Mouse (Mus musculus) ES-Bruce4 (cell line): ENCODE measurements at regions not wholly inside any gene's neighbourhood (a gene's known extent, or its start where the extent isn't known, plus 50 kb on each side); places are given as distances from the start of the nearest gene placed in this dataset.

Source experiments
- CTCF ChIP-seq: IDR thresholded peaks from one replicate; pipeline ENCODE4 v1.8.1; 2011; ENCODE audit warnings: low read depth, low read length
- EP300 ChIP-seq: IDR thresholded peaks from 2 replicates; pipeline ENCODE4 v1.6.1; 2011; ENCODE audit warnings: low read depth, low read length; ENCODE audit not compliant: insufficient read depth
- POLR2A ChIP-seq: IDR thresholded peaks from one replicate; pipeline ENCODE4 v1.8.1; 2011; ENCODE audit warnings: low read length; ENCODE audit not compliant: insufficient read depth

- TF ChIP-seq POLR2A (no peak), CTCF (no peak), EP300 (no peak)
Measured at GRCm38 (mm10) chr14:37312887-37313286, 177.8 kb upstream of the Ghitm start.
